24 mouse cellular contexts compared by ENCODE assay signal in the genomic region with DNA sequence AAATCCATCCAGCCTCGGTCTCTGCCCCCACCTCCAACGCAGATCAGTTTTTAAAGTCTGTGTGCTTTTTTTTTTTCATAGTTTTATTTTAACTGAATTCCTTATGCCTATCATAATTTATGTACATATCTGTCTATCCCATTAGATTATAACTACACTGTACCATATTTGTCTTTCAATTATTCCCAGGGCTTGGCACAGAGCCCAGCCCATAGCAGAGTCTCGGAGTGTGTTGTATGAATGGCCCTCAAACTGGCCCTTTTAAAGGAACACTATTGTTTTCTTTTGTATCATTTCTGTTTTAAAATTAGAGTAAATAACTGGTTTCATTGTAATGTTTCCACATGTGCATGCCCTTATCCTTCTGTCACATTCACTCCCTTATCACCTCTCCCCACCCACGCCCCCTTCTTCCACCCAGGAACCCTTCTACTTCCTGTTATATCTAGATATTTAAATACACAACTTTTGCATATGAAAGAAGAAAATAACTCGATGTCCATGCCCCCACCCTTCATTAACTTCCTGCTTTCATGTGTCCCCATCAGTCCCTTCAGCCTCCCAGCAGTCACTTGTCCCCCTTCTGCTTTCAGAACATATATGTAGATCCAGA. TPM values are rescaled to one million over a fixed set of nuclear protein-coding genes. Genes with fewer than 3 reads are reported as not detected.
DNase-seq lines count a peak whose midpoint lies in the region; ATAC-seq and TF ChIP-seq lines count a peak whose summit lies in the region.
"Had no signal": no experiment of that assay in that cellular context is flagged by ENCODE, and none has a peak within 500 bp of the region (broad histone marks: within the 10 kb centered on the region; RNA-seq: fewer than 3 reads in every experiment).

No protein-coding gene starts in this region.

- no peak overlapping the region for H3K27ac ChIP-seq in kidney, embryonic 15.5 days
- H3K27ac ChIP-seq in liver, embryonic 13.5 days, result peak overlapping the region; percentile 65
- 0 out of 2 replicates have a peak overlapping the region, but pooled peaks have one; percentile 16 for H3K27ac ChIP-seq in stomach, embryonic 15.5 days
- H3K27ac ChIP-seq: hindbrain, embryonic 10.5 days; left cerebral cortex, adult 2 months; limb, embryonic 12.5 days had no signal

- H3K9ac ChIP-seq in kidney, embryonic 15.5 days, result no peak overlapping the region
- peak overlapping the region; percentile 31 for H3K9ac ChIP-seq in liver, embryonic 13.5 days
- no peak overlapping the region for H3K9ac ChIP-seq in stomach, embryonic 15.5 days
- H3K9ac ChIP-seq: limb, embryonic 12.5 days had no signal

- peak; percentile 54 for DNase-seq in kidney, postnatal 10 days
- DNase-seq in brain, embryonic 14.5 days (ENCODE audit: low read depth), result peak; percentile 26
- peak; percentile 66 for DNase-seq in liver, embryonic 13.5 days
- no peak for DNase-seq in frontal cortex, postnatal 14 days (ENCODE audit: low spot score in 2 of 2)
- DNase-seq in cerebellum, adult 11 months, result no peak
- no peak for DNase-seq in testis, postnatal 14 days (ENCODE audit: low spot score)
- DNase-seq: adrenal gland, postnatal 36 days; cerebellum, postnatal 14 days; gastrocnemius, postnatal 10 days; kidney, adult 9 months; right cerebral cortex, adult 18-20 months; thymus, postnatal 4 days had no signal

- H3K9me3 ChIP-seq in kidney, embryonic 15.5 days (replicated peaks), result no peaks in the 10 kb centered on the region
- H3K9me3 ChIP-seq in liver, embryonic 13.5 days (replicated peaks), result no peaks in the 10 kb centered on the region
- no peaks in the 10 kb centered on the region for H3K9me3 ChIP-seq in stomach, embryonic 15.5 days
- H3K9me3 ChIP-seq: hindbrain, embryonic 10.5 days; limb, embryonic 12.5 days had no signal

- H3K4me1 ChIP-seq in kidney, embryonic 15.5 days, result peaks cover 30% of the 10 kb centered on the region
- H3K4me1 ChIP-seq in liver, embryonic 13.5 days (replicated peaks), result peaks cover 32% of the 10 kb centered on the region
- peaks cover 9% of the 10 kb centered on the region; the same call in 1 of the 2 replicates for H3K4me1 ChIP-seq in stomach, embryonic 15.5 days

- no peak overlapping the region for H3K4me3 ChIP-seq in kidney, embryonic 15.5 days (replicated peaks)
- no peak overlapping the region for H3K4me3 ChIP-seq in liver, embryonic 13.5 days (replicated peaks)
- no peak overlapping the region for H3K4me3 ChIP-seq in stomach, embryonic 15.5 days (replicated peaks)
- H3K4me3 ChIP-seq: hindbrain, embryonic 10.5 days; left cerebral cortex, adult 2 months; limb, embryonic 12.5 days had no signal

- ATAC-seq in kidney, embryonic 15.5 days (replicated peaks; ENCODE audit: low FRiP score), result no peak
- ATAC-seq in liver, embryonic 13.5 days (ENCODE audit: low read depth), result peak; percentile 75
- ATAC-seq in stomach, embryonic 15.5 days (ENCODE audit: insufficient read depth, low FRiP score, low read depth), result peak; percentile 71
- ATAC-seq: activated CD4-positive, CD25-positive, alpha-beta regulatory T cell, adult 4 months; lung, postnatal 0 days; Patski had no signal

- no peak for TF ChIP-seq POLR2A in brain, embryonic 14.5 days (IDR thresholded peaks at IDR 0.05; ENCODE audit: borderline replicate concordance, extremely low read depth, insufficient read depth, insufficient read length, poor library complexity, severe bottlenecking)

- peaks cover 14% of the 10 kb centered on the region for H3K27me3 ChIP-seq in kidney, embryonic 15.5 days
- H3K27me3 ChIP-seq in liver, embryonic 13.5 days, result 0 out of 2 replicates have a peak, but pooled peaks cover 3% of the 10 kb centered on the region
- H3K27me3 ChIP-seq in stomach, embryonic 15.5 days (replicated peaks), result 0 out of 2 replicates have a peak, but pooled peaks cover 3% of the 10 kb centered on the region
- H3K27me3 ChIP-seq: limb, embryonic 12.5 days; Patski had no signal

- WGBS in kidney, embryonic 15.5 days, result 58% methylated on average over 5 of the region's 5 CpGs
- WGBS in liver, embryonic 13.5 days (ENCODE audit: insufficient replicate concordance), result 45% methylated on average over 5 of the region's 5 CpGs
- WGBS in stomach, embryonic 15.5 days, result 44% methylated on average over 5 of the region's 5 CpGs

- no peak for TF ChIP-seq CTCF in brain, embryonic 14.5 days (IDR thresholded peaks at IDR 0.05; ENCODE audit: borderline replicate concordance, extremely low read depth, insufficient read depth, insufficient read length)

- no peak overlapping the region for H3K4me2 ChIP-seq in kidney, embryonic 15.5 days
- 0 out of 2 replicates have a peak overlapping the region, but pooled peaks have one; percentile 28 for H3K4me2 ChIP-seq in liver, embryonic 13.5 days
- no peak overlapping the region for H3K4me2 ChIP-seq in stomach, embryonic 15.5 days
- H3K4me2 ChIP-seq: limb, embryonic 12.5 days had no signal

- H3K36me3 ChIP-seq in kidney, embryonic 15.5 days, result no peaks in the 10 kb centered on the region
- no peaks in the 10 kb centered on the region for H3K36me3 ChIP-seq in liver, embryonic 13.5 days
- no peaks in the 10 kb centered on the region for H3K36me3 ChIP-seq in stomach, embryonic 15.5 days
- H3K36me3 ChIP-seq: hindbrain, embryonic 10.5 days; limb, embryonic 12.5 days had no signal

RNA-seq across cellular contexts. Expression of a gene that starts 2.3 kb away (rescaled TPM):
- polyA plus RNA-seq in kidney, embryonic 15.5 days (2015; fragmentation: Nextera tagmentation; extraction: Ambion mirVana), result 0.51 and 0.84 TPM in 2 replicates
- polyA plus RNA-seq in brain, embryonic 14.5 days (2012; rRNA removed), result 1.4 and 1.7 TPM in 2 replicates
- polyA plus RNA-seq in liver, embryonic 13.5 days (2015; fragmentation: Nextera tagmentation; extraction: Ambion mirVana), result 0.12 TPM in 1 of 2 replicates, not detected in the other
- polyA plus RNA-seq in stomach, embryonic 15.5 days (2015; fragmentation: Nextera tagmentation; extraction: Ambion mirVana), result 0.67 and 0.69 TPM in 2 replicates
- polyA plus RNA-seq: activated CD4-positive, CD25-positive, alpha-beta regulatory T cell, adult 4 months; small intestine, adult 2 months had no signal

RNA-seq across cellular contexts. Expression of a gene that starts 7.0 kb away (rescaled TPM):
- not detected in 2 replicates for polyA plus RNA-seq in kidney, embryonic 15.5 days (2015; fragmentation: Nextera tagmentation; extraction: Ambion mirVana)
- polyA plus RNA-seq in brain, embryonic 14.5 days (2012; rRNA removed), result not detected in 2 replicates
- polyA plus RNA-seq in liver, embryonic 13.5 days (2015; fragmentation: Nextera tagmentation; extraction: Ambion mirVana), result not detected in 2 replicates
- polyA plus RNA-seq in stomach, embryonic 15.5 days (2015; fragmentation: Nextera tagmentation; extraction: Ambion mirVana), result not detected in 2 replicates
- polyA plus RNA-seq: activated CD4-positive, CD25-positive, alpha-beta regulatory T cell, adult 4 months; embryonic facial prominence, embryonic 11.5 days; heart, embryonic 16.5 days; hindbrain, embryonic 10.5 days; lung, postnatal 0 days; midbrain, postnatal 0 days; Patski; small intestine, adult 2 months had no signal

RNA-seq across cellular contexts. Expression of a gene that starts 8.8 kb away (rescaled TPM):
- 21.9 and 24.4 TPM in 2 replicates for polyA plus RNA-seq in kidney, embryonic 15.5 days (2015; fragmentation: Nextera tagmentation; extraction: Ambion mirVana)
- 16.0 and 23.7 TPM in 2 replicates for polyA plus RNA-seq in brain, embryonic 14.5 days (2012; rRNA removed)
- polyA plus RNA-seq in liver, embryonic 13.5 days (2015; fragmentation: Nextera tagmentation; extraction: Ambion mirVana), result 10.7 and 13.6 TPM in 2 replicates
- polyA plus RNA-seq in stomach, embryonic 15.5 days (2015; fragmentation: Nextera tagmentation; extraction: Ambion mirVana), result 21.3 and 22.8 TPM in 2 replicates

RNA-seq across cellular contexts. Expression of a gene that starts 17.4 kb away (rescaled TPM):
- polyA plus RNA-seq in kidney, embryonic 15.5 days (2015; fragmentation: Nextera tagmentation; extraction: Ambion mirVana), result 66.6 and 81.7 TPM in 2 replicates
- polyA plus RNA-seq in brain, embryonic 14.5 days (2012; rRNA removed), result 40.4 and 44.9 TPM in 2 replicates
- polyA plus RNA-seq in liver, embryonic 13.5 days (2015; fragmentation: Nextera tagmentation; extraction: Ambion mirVana), result 49.5 and 52.3 TPM in 2 replicates
- 64.5 and 72.0 TPM in 2 replicates for polyA plus RNA-seq in stomach, embryonic 15.5 days (2015; fragmentation: Nextera tagmentation; extraction: Ambion mirVana)

Comparison
In these comparisons a context has a peak if more than half of its experiments do, and no peak if none do; other contexts are left out.
1. DNase-seq: peak in kidney, postnatal 10 days (single experiment), brain, embryonic 14.5 days (single experiment) and liver, embryonic 13.5 days (single experiment); none in frontal cortex, postnatal 14 days (0 of 2), cerebellum, adult 11 months (single experiment) and testis, postnatal 14 days (single experiment).